Mouse (Mus musculus) layer of hippocampus, adult 2 months (tissue): ENCODE measurements around the gene Nat8f5. TPM values are rescaled to one million over a fixed set of nuclear protein-coding genes. Genes with fewer than 3 reads are reported as not detected.
"Not testable (repeated sequence)": the region's sequence is repeated elsewhere in the genome, so short reads cannot be mapped to it uniquely, and the experiment has no call there.

Experiments used
- DNase-seq, 2 experiments: peaks; one replicate each; pipeline ENCODE4 v3.0.0; 2022; ENCODE audit warnings: low spot score in 2 of 2
- H3K27ac ChIP-seq: fragments of 200-600 bp; 2 replicates; pipeline ENCODE4 v1.8.1; 2022
- H3K4me3 ChIP-seq: fragments of 200-600 bp; 2 replicates; pipeline ENCODE4 v1.8.1; 2022; ENCODE audit warnings: mild to moderate bottlenecking
- CTCF ChIP-seq: fragments of 200-600 bp; conservative IDR thresholded peaks from 2 replicates; pipeline ENCODE4 v1.8.1; 2022; ENCODE audit warnings: antibody characterized with exemption, mild to moderate bottlenecking, moderate library complexity
- long read RNA-seq, 2 experiments: library from polyadenylated mRNA; stranded (forward); transcript quantifications; one replicate each; pipeline ENCODE4 v2.0.0; 2021; ENCODE audit warnings: borderline mapping rate in 2 of 2
- total RNA-seq, 2 experiments: library from RNA; stranded (reverse); gene quantifications; 2 replicates each; pipeline ENCODE4 v1.2.3; 2021

The Nat8f5 gene
- total RNA-seq: 1 to 10 TPM; 5.6 to 6.8 TPM
- long read RNA-seq, experiment 1, partial matches to known transcripts: 0 of 1 reads
- long read RNA-seq, experiment 1, other reads (novel, unspliced or antisense): 1 of 1 reads
- long read RNA-seq, experiment 2, partial matches to known transcripts: 1 of 7 reads
- long read RNA-seq, experiment 2, other reads (novel, unspliced or antisense): 6 of 7 reads

GRCm38 (mm10) chr6:85820837-85821236 is at the start of gene Nat8f5, which contains the start of gene Nat8f6:
TSS of gene Nat8f5 (minus strand) at chr6:85820972.
TSS of gene Nat8f6 (minus strand) at chr6:85820954.
- DNase-seq: no peak
- Histone ChIP-seq H3K4me3 (no peak within 1 kb of the TSS), H3K27ac (no peak within 1 kb of the TSS)
- TF ChIP-seq CTCF: no peak

- not testable (repeated sequence) for DNase-seq, H3K4me3 ChIP-seq, H3K27ac ChIP-seq
Measured at GRCm38 (mm10) chr6:85869006-85869405, 48.2 kb upstream of the Nat8f5 start, which contains the start of gene Nat8f2. TSS of gene Nat8f2 (minus strand) at chr6:85869158.

- TF ChIP-seq CTCF: no peak
- Histone ChIP-seq H3K4me3 (no peak overlapping the region), H3K27ac (no peak overlapping the region)
- DNase-seq: no peak
Measured at GRCm38 (mm10) chr6:85867726-85868690, 47.2 kb upstream of the Nat8f5 start.

- DNase-seq, H3K27ac ChIP-seq, H3K4me3 ChIP-seq: not testable (repeated sequence)
Measured at GRCm38 (mm10) chr6:85866995-85867394, 46.2 kb upstream of the Nat8f5 start.

- DNase-seq, H3K4me3 ChIP-seq, H3K27ac ChIP-seq: not testable (repeated sequence)
Measured at GRCm38 (mm10) chr6:85866166-85866565, 45.4 kb upstream of the Nat8f5 start.

GRCm38 (mm10) chr6:85864900-85865639 is 44.3 kb upstream of the Nat8f5 start:
- peak overlapping the region; percentile 43; the same call in 1 of the 2 replicates for H3K27ac ChIP-seq
- DNase-seq: peak in 1 of 2 experiments; percentile 18
- not testable (repeated sequence) for H3K4me3 ChIP-seq

- DNase-seq: no peak
- Histone ChIP-seq H3K27ac (peak overlapping the region; percentile 49; the same call in 1 of the 2 replicates), H3K4me3 (no peak overlapping the region)
- TF ChIP-seq CTCF: no peak
Measured at GRCm38 (mm10) chr6:85863840-85864239, 43.1 kb upstream of the Nat8f5 start.

GRCm38 (mm10) chr6:85863136-85863535 is 42.4 kb upstream of the Nat8f5 start:
- H3K4me3 ChIP-seq: no peak overlapping the region
- no peak for DNase-seq
- peak overlapping the region; percentile 49; the same call in 1 of the 2 replicates for H3K27ac ChIP-seq
- no peak for TF ChIP-seq CTCF

GRCm38 (mm10) chr6:85862565-85862964 is 41.8 kb upstream of the Nat8f5 start:
- H3K27ac ChIP-seq: peak overlapping the region; percentile 49; the same call in 1 of the 2 replicates
- no peak for TF ChIP-seq CTCF
- no peak overlapping the region for H3K4me3 ChIP-seq
- DNase-seq: no peak

GRCm38 (mm10) chr6:85861247-85861646 is 40.5 kb upstream of the Nat8f5 start:
- H3K4me3 ChIP-seq: no peak overlapping the region
- DNase-seq: no peak
- TF ChIP-seq CTCF: no peak
- H3K27ac ChIP-seq: peak overlapping the region; percentile 53

GRCm38 (mm10) chr6:85856194-85856678 is 35.5 kb upstream of the Nat8f5 start:
- Histone ChIP-seq H3K27ac (peak overlapping the region; percentile 86), H3K4me3 (no peak overlapping the region)
- TF ChIP-seq CTCF: no peak
- DNase-seq: peak; percentile 64 to 86

GRCm38 (mm10) chr6:85853481-85853880 is 32.7 kb upstream of the Nat8f5 start:
- no peak for TF ChIP-seq CTCF
- peak in 1 of 2 experiments; percentile 10 for DNase-seq
- peak overlapping the region; percentile 89 for H3K27ac ChIP-seq
- no peak overlapping the region for H3K4me3 ChIP-seq
